26 mouse cellular contexts compared by ENCODE assay signal in the genomic region with DNA sequence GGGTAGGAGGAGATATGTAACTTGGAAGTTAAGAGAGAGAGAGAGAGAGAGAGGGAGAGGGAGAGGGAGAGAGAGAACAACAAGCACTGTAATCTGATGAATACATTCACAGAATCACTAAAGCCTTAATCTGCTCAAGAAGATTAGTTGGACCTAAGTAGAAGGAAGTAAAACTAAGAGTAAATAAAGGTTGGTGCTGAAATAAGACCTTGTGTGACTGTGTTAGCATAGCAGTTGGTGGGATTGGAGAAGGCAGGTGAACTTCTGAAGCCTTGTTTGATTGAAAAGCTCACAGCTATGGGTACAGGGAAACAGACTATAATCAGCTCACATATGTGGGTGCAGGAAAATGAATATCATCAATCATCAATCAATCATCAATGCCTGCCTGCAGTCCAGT.
"Had no signal": no experiment of that assay in that cellular context is flagged by ENCODE, and none has a peak within 500 bp of the region (broad histone marks: within the 10 kb centered on the region; RNA-seq: fewer than 3 reads in every experiment).

No protein-coding gene starts in this region.

- DNase-seq: gastrocnemius, adult 2 months; gastrocnemius, postnatal 10 days; gastrocnemius, postnatal 25 days; heart, adult 18-20 months; heart, postnatal 10 days; heart, postnatal 4 days; kidney, adult 11 months; kidney, adult 2 months; kidney, adult 9 months; kidney, postnatal 14 days; kidney, postnatal 36 days; layer of hippocampus, adult 9-11 months; layer of hippocampus, postnatal 36 days; left cerebral cortex, postnatal 4 days had no signal

- H3K4me2 ChIP-seq: heart, embryonic 12.5 days; hindbrain, embryonic 12.5 days; hindbrain, embryonic 14.5 days; kidney, embryonic 15.5 days; limb, embryonic 13.5 days; limb, embryonic 15.5 days; liver, embryonic 12.5 days had no signal

- H3K4me1 ChIP-seq: heart, embryonic 10.5 days; heart, embryonic 12.5 days; hindbrain, embryonic 10.5 days; hindbrain, embryonic 12.5 days; kidney, embryonic 15.5 days; limb, embryonic 13.5 days; limb, embryonic 15.5 days; liver, embryonic 12.5 days had no signal

- H3K9me3 ChIP-seq: heart, embryonic 10.5 days; heart, embryonic 12.5 days; hindbrain, embryonic 10.5 days; hindbrain, embryonic 12.5 days; kidney, embryonic 15.5 days; limb, embryonic 13.5 days; limb, embryonic 15.5 days; liver, embryonic 12.5 days had no signal

- H3K36me3 ChIP-seq: heart, embryonic 10.5 days; heart, embryonic 12.5 days; hindbrain, embryonic 10.5 days; hindbrain, embryonic 12.5 days; kidney, embryonic 15.5 days; limb, embryonic 13.5 days; limb, embryonic 15.5 days; liver, embryonic 12.5 days had no signal

- H3K4me3 ChIP-seq: gastrocnemius, adult 2 months; heart, embryonic 10.5 days; heart, embryonic 12.5 days; hindbrain, embryonic 10.5 days; hindbrain, embryonic 12.5 days; kidney, embryonic 15.5 days; limb, embryonic 13.5 days; limb, embryonic 15.5 days; liver, embryonic 12.5 days had no signal

- H3K27ac ChIP-seq: gastrocnemius, adult 2 months; heart, embryonic 10.5 days; hindbrain, embryonic 10.5 days; hindbrain, embryonic 12.5 days; hindbrain, embryonic 14.5 days; kidney, embryonic 15.5 days; kidney, postnatal 0 days; limb, embryonic 13.5 days; limb, embryonic 15.5 days; liver, embryonic 12.5 days had no signal

- ATAC-seq: hindbrain, embryonic 16.5 days; intestine, embryonic 16.5 days; liver, embryonic 12.5 days had no signal

- H3K9ac ChIP-seq: heart, embryonic 12.5 days; hindbrain, embryonic 12.5 days; hindbrain, embryonic 14.5 days; kidney, embryonic 15.5 days; limb, embryonic 13.5 days; limb, embryonic 15.5 days; liver, embryonic 12.5 days had no signal

- H3K27me3 ChIP-seq: heart, embryonic 12.5 days; hindbrain, embryonic 12.5 days; kidney, embryonic 15.5 days; limb, embryonic 13.5 days; limb, embryonic 15.5 days; liver, embryonic 12.5 days had no signal
